Mouse (Mus musculus) forebrain, embryonic 13.5 days (tissue): ENCODE measurements around the gene Ptpn11. TPM values are rescaled to one million over a fixed set of nuclear protein-coding genes. Genes with fewer than 3 reads are reported as not detected.

Experiments
- ATAC-seq: fragments of 200-750 bp; cut with Nextera tagmentation; 2 replicates; pipeline ENCODE4 v1.8.0; 2017
- H3K27ac ChIP-seq: fragments of 300-500 bp; sonication (generic); 2 replicates; pipeline ENCODE4 v1.5.1; 2015; ENCODE audit warnings: inconsistent platforms, mild to moderate bottlenecking, moderate library complexity
- H3K27me3 ChIP-seq: fragments of 300-500 bp; sonication (generic); 2 replicates; pipeline ENCODE4 v1.6.1; 2015; ENCODE audit warnings: mild to moderate bottlenecking, inconsistent platforms
- H3K36me3 ChIP-seq: fragments of 300-500 bp; sonication (generic); 2 replicates; pipeline ENCODE4 v1.6.1; 2015; ENCODE audit warnings: mild to moderate bottlenecking, inconsistent platforms; ENCODE audit not compliant: poor library complexity, severe bottlenecking
- H3K4me1 ChIP-seq: fragments of 300-500 bp; sonication (generic); 2 replicates; pipeline ENCODE4 v1.6.1; 2015; ENCODE audit warnings: inconsistent platforms
- H3K4me2 ChIP-seq: fragments of 300-500 bp; sonication (generic); 2 replicates; pipeline ENCODE4 v1.6.1; 2015; ENCODE audit warnings: inconsistent platforms, mild to moderate bottlenecking, moderate library complexity
- H3K4me3 ChIP-seq: fragments of 300-500 bp; sonication (generic); 2 replicates; pipeline ENCODE4 v1.5.1; 2015; ENCODE audit warnings: mild to moderate bottlenecking, inconsistent platforms
- H3K9ac ChIP-seq: fragments of 300-500 bp; sonication (generic); 2 replicates; pipeline ENCODE4 v1.6.1; 2015; ENCODE audit warnings: mild to moderate bottlenecking, inconsistent platforms
- H3K9me3 ChIP-seq: fragments of 300-500 bp; sonication (generic); replicated peaks from 2 replicates; pipeline ENCODE4 v1.6.1; 2016; ENCODE audit warnings: inconsistent platforms
- WGBS: fragments of 180-500 bp; shearing (Covaris S2); methylation state at CpG from one replicate; pipeline ENCODE4 v1.1.7; 2015; 5-methylcytosine and 5-hydroxymethylcytosine counted together
- polyA plus RNA-seq: library from polyadenylated mRNA; unstranded; fragments of >200 nt; fragmentation: Nextera tagmentation; extraction: Ambion mirVana; gene quantifications from 2 replicates; pipeline ENCODE4 v1.2.1, GENCODE M21; 2015

The Ptpn11 gene
- polyA plus RNA-seq, 1 experiment from 2014 or later: 27.8 TPM

GRCm38 (mm10) chr5:121196764-121197163 is 5.6 kb upstream of the Ptpn11 start:
- Histone ChIP-seq H3K9me3 (no peaks in the 10 kb centered on the region), H3K27me3 (peaks cover 25% of the 10 kb centered on the region; the same call in 1 of the 2 replicates), H3K4me3 (no peak overlapping the region), H3K4me2 (no peak overlapping the region), H3K4me1 (peaks cover 1% of the 10 kb centered on the region; the same call in 1 of the 2 replicates), H3K27ac (no peak overlapping the region), H3K9ac (no peak overlapping the region), H3K36me3 (no peaks in the 10 kb centered on the region)
- no peak for ATAC-seq
- WGBS: 52% methylated on average over 5 of the region's 5 CpGs

GRCm38 (mm10) chr5:121194173-121194572 is 3.0 kb upstream of the Ptpn11 start:
- Histone ChIP-seq H3K4me3 (no peak overlapping the region), H3K36me3 (no peaks in the 10 kb centered on the region), H3K9me3 (no peaks in the 10 kb centered on the region), H3K27ac (no peak overlapping the region), H3K4me2 (no peak overlapping the region), H3K27me3 (peaks cover 21% of the 10 kb centered on the region; the same call in 1 of the 2 replicates), H3K9ac (no peak overlapping the region), H3K4me1 (peaks cover 17% of the 10 kb centered on the region)
- 25% methylated on average over 1 of the region's 1 CpGs for WGBS
- no peak for ATAC-seq

- 6% methylated on average over 17 of the region's 17 CpGs for WGBS
- H3K36me3 ChIP-seq: no peaks in the 10 kb centered on the region
- H3K9me3 ChIP-seq: no peaks in the 10 kb centered on the region
- H3K4me3 ChIP-seq: peak overlapping the region; percentile 96
- H3K9ac ChIP-seq: peak overlapping the region; percentile 93
- H3K27ac ChIP-seq: peak overlapping the region; percentile 81
- H3K4me1 ChIP-seq: peaks cover 42% of the 10 kb centered on the region
- H3K27me3 ChIP-seq: peaks cover 8% of the 10 kb centered on the region; the same call in 1 of the 2 replicates
- ATAC-seq: peak; percentile 66; the same call in 1 of the 2 replicates
- peak overlapping the region; percentile 89 for H3K4me2 ChIP-seq
Observed at GRCm38 (mm10) chr5:121191584-121191906, 348 bp upstream of the Ptpn11 start.

- H3K27me3 ChIP-seq: peaks cover 7% of the 10 kb centered on the region; the same call in 1 of the 2 replicates
- no peaks in the 10 kb centered on the region for H3K36me3 ChIP-seq
- no peaks in the 10 kb centered on the region for H3K9me3 ChIP-seq
- peak overlapping the region; percentile 96 for H3K4me3 ChIP-seq
- H3K9ac ChIP-seq: peak overlapping the region; percentile 93
- peak overlapping the region; percentile 81; the same call in 1 of the 2 replicates for H3K27ac ChIP-seq
- H3K4me2 ChIP-seq: peak overlapping the region; percentile 89
- H3K4me1 ChIP-seq: peaks cover 53% of the 10 kb centered on the region
- no peak for ATAC-seq
- WGBS: 34% methylated on average over 21 of the region's 21 CpGs
Observed at GRCm38 (mm10) chr5:121190210-121190835, 874 bp downstream of the Ptpn11 start.

- peak overlapping the region; percentile 4; the same call in 1 of the 2 replicates for H3K4me2 ChIP-seq
- 86% methylated on average over 9 of the region's 9 CpGs for WGBS
Observed at GRCm38 (mm10) chr5:121189182-121189581, 2.0 kb downstream of the Ptpn11 start.

GRCm38 (mm10) chr5:121188265-121188664 is 2.9 kb downstream of the Ptpn11 start:
- H3K4me3 ChIP-seq: no peak overlapping the region
- WGBS: 94% methylated on average over 9 of the region's 9 CpGs
- no peak overlapping the region for H3K27ac ChIP-seq
- no peaks in the 10 kb centered on the region for H3K27me3 ChIP-seq
- H3K4me2 ChIP-seq: no peak overlapping the region
- H3K36me3 ChIP-seq: no peaks in the 10 kb centered on the region
- H3K4me1 ChIP-seq: peaks cover 73% of the 10 kb centered on the region
- no peak for ATAC-seq
- H3K9me3 ChIP-seq: no peaks in the 10 kb centered on the region
- H3K9ac ChIP-seq: no peak overlapping the region

More at GRCm38 (mm10) chr5:121189182-121189581, 2.0 kb downstream of the Ptpn11 start:
- H3K27ac ChIP-seq: no peak overlapping the region
- H3K27me3 ChIP-seq: 0 out of 2 replicates have a peak, but pooled peaks cover 3% of the 10 kb centered on the region
- H3K4me3 ChIP-seq: 0 out of 2 replicates have a peak overlapping the region, but pooled peaks have one; percentile 6
- peaks cover 64% of the 10 kb centered on the region for H3K4me1 ChIP-seq
- no peaks in the 10 kb centered on the region for H3K9me3 ChIP-seq
- no peaks in the 10 kb centered on the region for H3K36me3 ChIP-seq
- peak overlapping the region; percentile 18; the same call in 1 of the 2 replicates for H3K9ac ChIP-seq
- ATAC-seq: no peak

GRCm38 (mm10) chr5:121187580-121188001 is 3.6 kb downstream of the Ptpn11 start:
- Histone ChIP-seq H3K4me3 (no peak overlapping the region), H3K9me3 (no peaks in the 10 kb centered on the region), H3K4me2 (no peak overlapping the region), H3K27ac (no peak overlapping the region), H3K4me1 (peaks cover 78% of the 10 kb centered on the region), H3K27me3 (no peaks in the 10 kb centered on the region), H3K36me3 (no peaks in the 10 kb centered on the region), H3K9ac (0 out of 2 replicates have a peak overlapping the region, but pooled peaks have one; percentile 27)
- 88% methylated on average over 8 of the region's 8 CpGs for WGBS
- ATAC-seq: no peak

GRCm38 (mm10) chr5:121184945-121185551 is 6.1 kb downstream of the Ptpn11 start:
- no peak for ATAC-seq
- peak overlapping the region; percentile 21; the same call in 1 of the 2 replicates for H3K9ac ChIP-seq

GRCm38 (mm10) chr5:121184375-121184774 is 6.8 kb downstream of the Ptpn11 start:
- WGBS: 95% methylated on average over 2 of the region's 2 CpGs
- Histone ChIP-seq H3K36me3 (no peaks in the 10 kb centered on the region), H3K9ac (peak overlapping the region; percentile 6; the same call in 1 of the 2 replicates), H3K4me1 (peaks cover 79% of the 10 kb centered on the region), H3K4me2 (no peak overlapping the region), H3K9me3 (no peaks in the 10 kb centered on the region), H3K27ac (no peak overlapping the region), H3K27me3 (no peaks in the 10 kb centered on the region), H3K4me3 (no peak overlapping the region)
- no peak for ATAC-seq

More at GRCm38 (mm10) chr5:121184945-121185551, 6.1 kb downstream of the Ptpn11 start:
- WGBS: 60% methylated on average over 11 of the region's 11 CpGs
- H3K36me3 ChIP-seq: no peaks in the 10 kb centered on the region
- peaks cover 79% of the 10 kb centered on the region for H3K4me1 ChIP-seq
- H3K27me3 ChIP-seq: no peaks in the 10 kb centered on the region
- no peak overlapping the region for H3K4me2 ChIP-seq
- no peak overlapping the region for H3K4me3 ChIP-seq
- no peaks in the 10 kb centered on the region for H3K9me3 ChIP-seq
- peak overlapping the region; percentile 44; the same call in 1 of the 2 replicates for H3K27ac ChIP-seq

- Histone ChIP-seq H3K4me2 (no peak overlapping the region), H3K27ac (no peak overlapping the region), H3K4me1 (peaks cover 78% of the 10 kb centered on the region), H3K27me3 (no peaks in the 10 kb centered on the region), H3K9ac (no peak overlapping the region), H3K9me3 (no peaks in the 10 kb centered on the region), H3K4me3 (no peak overlapping the region), H3K36me3 (no peaks in the 10 kb centered on the region)
- ATAC-seq: no peak
- 75% methylated on average over 9 of the region's 9 CpGs for WGBS
Observed at GRCm38 (mm10) chr5:121183269-121183668, 7.9 kb downstream of the Ptpn11 start.

- H3K9me3 ChIP-seq: no peaks in the 10 kb centered on the region
- WGBS: 60% methylated on average over 9 of the region's 9 CpGs
- peaks cover 40% of the 10 kb centered on the region for H3K4me1 ChIP-seq
- no peaks in the 10 kb centered on the region for H3K36me3 ChIP-seq
- H3K4me2 ChIP-seq: no peak overlapping the region
- H3K4me3 ChIP-seq: no peak overlapping the region
- no peak overlapping the region for H3K9ac ChIP-seq
- H3K27ac ChIP-seq: peak overlapping the region; percentile 26
- H3K27me3 ChIP-seq: no peaks in the 10 kb centered on the region
- ATAC-seq: peak; percentile 66; the same call in 1 of the 2 replicates
Observed at GRCm38 (mm10) chr5:121179077-121179857, 11.9 kb downstream of the Ptpn11 start.

GRCm38 (mm10) chr5:121172835-121173234 is 18.4 kb downstream of the Ptpn11 start:
- 88% methylated on average over 4 of the region's 4 CpGs for WGBS
- Histone ChIP-seq H3K4me3 (no peak overlapping the region), H3K27ac (no peak overlapping the region), H3K27me3 (no peaks in the 10 kb centered on the region), H3K9me3 (no peaks in the 10 kb centered on the region), H3K4me2 (no peak overlapping the region), H3K9ac (no peak overlapping the region), H3K4me1 (no peaks in the 10 kb centered on the region), H3K36me3 (peaks cover 30% of the 10 kb centered on the region)
- ATAC-seq: no peak
